Mouse (Mus musculus): ENCODE measurements at regions not wholly inside any gene's neighbourhood (a gene's known extent, or its start where the extent isn't known, plus 50 kb on each side); places are given as distances from the start of the nearest gene placed in this dataset.

DNA sequence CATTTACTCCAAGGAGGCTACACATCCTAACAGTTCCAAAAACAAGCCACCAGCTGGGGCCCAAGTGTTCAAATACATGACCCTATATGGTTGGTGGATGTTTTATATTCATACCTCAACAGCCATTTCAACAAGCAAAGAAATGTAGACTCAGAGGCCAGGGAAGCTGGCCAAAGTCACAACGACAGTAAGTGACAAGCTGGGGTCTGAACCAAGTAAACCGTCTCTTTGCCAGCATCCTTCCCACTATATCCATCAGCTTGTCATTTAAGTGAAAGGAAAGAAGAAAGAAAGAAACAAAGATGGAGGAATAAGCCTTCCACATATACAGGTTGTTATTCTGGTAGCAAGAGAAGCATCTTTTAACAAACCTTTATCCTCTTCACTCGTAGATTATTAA is 371.7 kb upstream of the Dynlrb2 start:
- no peak for ATAC-seq (replicated peaks in 1 of 2; ENCODE audit: insufficient read depth in 1 of 2, low FRiP score in 2 of 2, low TSS enrichment in 1 of 2, low read depth in 1 of 2, poor library complexity in 2 of 2, severe bottlenecking in 2 of 2)

- ATAC-seq (replicated peaks in 1 of 2; ENCODE audit: insufficient read depth in 1 of 2, low FRiP score in 2 of 2, low TSS enrichment in 1 of 2, low read depth in 1 of 2, poor library complexity in 2 of 2, severe bottlenecking in 2 of 2) = no peak
Observed at GRCm38 (mm10) chr8:116120067-116120466, 384.7 kb upstream of the Dynlrb2 start.

DNA sequence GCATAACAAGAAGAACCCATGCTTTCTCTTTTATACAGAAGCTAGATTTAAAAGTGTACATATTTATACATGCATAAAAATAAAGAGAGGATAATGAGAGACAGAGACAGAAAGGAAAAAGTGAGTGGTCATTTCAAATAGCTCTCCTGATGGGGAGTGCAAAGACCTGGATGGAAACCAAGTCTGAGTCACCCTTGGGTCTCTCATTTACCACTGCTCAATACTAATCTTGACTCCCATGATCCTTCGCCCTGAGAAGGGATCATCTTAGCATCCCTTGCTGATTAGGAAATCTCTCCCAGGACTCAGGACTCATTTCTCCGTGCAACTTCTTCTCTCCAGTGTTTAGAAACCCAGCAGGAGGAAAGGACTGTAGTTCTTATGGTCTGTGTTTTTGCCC is 386.9 kb upstream of the Dynlrb2 start:
- no peak for ATAC-seq (replicated peaks in 1 of 2; ENCODE audit: insufficient read depth in 1 of 2, low FRiP score in 2 of 2, low TSS enrichment in 1 of 2, low read depth in 1 of 2, poor library complexity in 2 of 2, severe bottlenecking in 2 of 2)

- no peak for ATAC-seq (replicated peaks in 1 of 2; ENCODE audit: insufficient read depth in 1 of 2, low FRiP score in 2 of 2, low TSS enrichment in 1 of 2, low read depth in 1 of 2, poor library complexity in 2 of 2, severe bottlenecking in 2 of 2)
Observed at GRCm38 (mm10) chr8:116116625-116117024, 388.1 kb upstream of the Dynlrb2 start.

GRCm38 (mm10) chr8:116115811-116116372 is 388.9 kb upstream of the Dynlrb2 start:
- ATAC-seq (replicated peaks in 1 of 2; ENCODE audit: insufficient read depth in 1 of 2, low FRiP score in 2 of 2, low TSS enrichment in 1 of 2, low read depth in 1 of 2, poor library complexity in 2 of 2, severe bottlenecking in 2 of 2) = no peak

DNA sequence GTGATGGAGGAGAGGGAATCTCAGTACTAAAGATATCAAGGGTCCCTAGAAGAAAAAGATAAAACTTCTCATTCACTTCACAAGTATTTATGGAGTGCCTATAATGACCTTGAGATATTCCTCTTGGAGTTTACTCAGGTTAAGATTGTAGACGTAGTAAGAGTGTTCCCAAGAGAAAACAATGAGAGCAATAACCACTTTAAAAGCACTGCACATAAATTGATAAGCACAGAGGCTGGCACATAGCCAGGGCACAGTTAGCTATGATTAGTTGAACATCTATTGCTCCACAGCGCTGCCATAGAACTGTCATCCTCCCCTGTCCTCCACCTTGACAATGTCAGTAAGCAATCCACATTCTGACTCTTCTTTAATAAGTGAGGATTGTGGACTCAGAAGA is 389.8 kb upstream of the Dynlrb2 start:
- no peak for ATAC-seq (replicated peaks in 1 of 2; ENCODE audit: insufficient read depth in 1 of 2, low FRiP score in 2 of 2, low TSS enrichment in 1 of 2, low read depth in 1 of 2, poor library complexity in 2 of 2, severe bottlenecking in 2 of 2)

DNA sequence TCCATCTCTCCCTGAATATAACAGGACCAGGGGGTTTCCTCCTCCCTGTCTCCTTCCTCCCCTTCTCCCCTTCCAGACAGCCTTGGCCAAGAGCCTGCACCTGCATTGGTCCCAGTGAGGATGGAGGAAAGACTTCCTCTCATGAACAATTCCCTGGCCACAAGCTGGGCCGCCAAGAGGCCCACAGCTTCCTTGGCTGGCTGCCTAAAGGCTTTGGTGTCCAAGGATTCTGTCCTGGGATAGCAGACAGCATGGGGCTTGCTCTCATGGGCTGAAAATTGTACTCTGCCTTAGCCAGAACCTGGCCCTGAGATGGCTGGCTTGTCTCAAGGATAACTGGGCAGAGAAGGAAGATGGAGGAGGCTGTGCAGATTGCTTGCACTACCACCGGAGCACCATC is 390.3 kb upstream of the Dynlrb2 start:
- no peak for ATAC-seq (replicated peaks in 1 of 2; ENCODE audit: insufficient read depth in 1 of 2, low FRiP score in 2 of 2, low TSS enrichment in 1 of 2, low read depth in 1 of 2, poor library complexity in 2 of 2, severe bottlenecking in 2 of 2)

DNA sequence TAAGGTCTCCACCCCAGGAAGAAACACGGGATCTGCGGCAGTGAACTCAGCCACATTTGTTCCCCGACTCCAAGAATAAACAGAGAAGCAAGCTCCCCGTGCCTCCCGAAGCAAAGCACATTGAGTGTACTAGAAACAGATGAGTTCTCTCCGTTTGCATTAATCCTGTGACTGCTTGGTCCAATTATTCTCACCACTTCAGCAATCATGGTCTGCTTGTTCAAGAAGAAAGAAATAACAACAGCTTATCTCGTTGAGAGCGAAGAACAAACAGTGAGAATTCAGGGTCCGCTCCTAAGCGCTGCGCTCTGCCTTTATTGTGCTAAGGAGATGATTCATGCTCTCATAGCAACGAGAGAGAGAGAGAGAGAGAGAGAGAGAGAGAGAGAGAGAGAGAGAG is 393.6 kb upstream of the Dynlrb2 start:
- ATAC-seq (replicated peaks in 1 of 2; ENCODE audit: insufficient read depth in 1 of 2, low FRiP score in 2 of 2, low TSS enrichment in 1 of 2, low read depth in 1 of 2, poor library complexity in 2 of 2, severe bottlenecking in 2 of 2) = no peak

DNA sequence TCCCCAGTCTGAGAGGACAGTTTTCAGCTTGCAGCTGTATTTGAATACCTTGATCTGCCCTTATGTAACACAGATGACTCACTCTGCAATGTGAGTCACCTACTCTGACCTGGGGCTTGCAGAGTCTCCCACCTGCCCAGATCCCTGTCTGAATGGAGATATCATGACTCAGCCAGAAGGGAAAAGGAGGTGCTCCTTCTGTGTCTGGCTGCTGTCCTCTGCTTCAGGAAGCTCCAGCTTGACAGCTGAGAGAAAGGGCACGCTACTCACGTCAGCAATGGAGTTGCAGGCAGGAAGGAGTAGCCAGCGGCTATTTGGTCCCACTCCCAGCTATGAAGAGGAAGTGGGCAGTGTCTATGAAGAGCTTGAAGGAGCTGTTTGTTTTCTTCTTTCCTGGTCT is 389.1 kb upstream of the Maf start:
- no peak for ATAC-seq (replicated peaks in 1 of 2; ENCODE audit: insufficient read depth in 1 of 2, low FRiP score in 2 of 2, low TSS enrichment in 1 of 2, low read depth in 1 of 2, poor library complexity in 2 of 2, severe bottlenecking in 2 of 2)

GRCm38 (mm10) chr8:116083156-116083555 is 375.6 kb upstream of the Maf start:
- ATAC-seq (replicated peaks in 1 of 2; ENCODE audit: insufficient read depth in 1 of 2, low FRiP score in 2 of 2, low TSS enrichment in 1 of 2, low read depth in 1 of 2, poor library complexity in 2 of 2, severe bottlenecking in 2 of 2) = no peak

DNA sequence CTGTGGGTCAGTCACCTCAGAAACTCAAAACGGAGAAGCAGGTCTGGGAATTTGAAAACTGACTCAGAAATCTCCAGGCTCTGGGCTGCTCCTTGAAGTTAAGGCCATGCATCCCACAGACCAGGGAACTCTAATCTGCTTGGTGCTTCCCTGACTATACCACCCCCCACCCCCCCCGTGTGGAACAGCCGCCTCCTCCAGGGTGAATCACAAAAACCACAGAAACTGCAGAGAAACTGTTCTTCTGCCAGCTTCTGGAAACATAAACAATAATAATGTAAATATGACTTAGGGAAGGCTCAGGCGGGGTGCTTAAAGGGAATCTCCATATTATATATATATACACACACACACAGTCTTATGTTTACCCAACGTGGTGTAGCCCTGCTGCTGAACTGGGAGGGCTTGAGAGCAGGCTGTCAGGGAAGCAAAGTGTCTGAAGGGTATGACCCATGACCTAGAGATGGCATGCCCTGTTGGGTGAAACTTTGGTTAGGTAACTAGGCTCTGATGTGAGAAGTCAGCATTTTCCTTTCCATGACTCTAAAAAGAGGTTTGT is 371.3 kb upstream of the Maf start:
- no peak for ATAC-seq (replicated peaks in 1 of 2; ENCODE audit: insufficient read depth in 1 of 2, low FRiP score in 2 of 2, low TSS enrichment in 1 of 2, low read depth in 1 of 2, poor library complexity in 2 of 2, severe bottlenecking in 2 of 2)

GRCm38 (mm10) chr8:116071497-116071896 is 363.9 kb upstream of the Maf start:
- no peak for ATAC-seq (replicated peaks in 1 of 2; ENCODE audit: insufficient read depth in 1 of 2, low FRiP score in 2 of 2, low TSS enrichment in 1 of 2, low read depth in 1 of 2, poor library complexity in 2 of 2, severe bottlenecking in 2 of 2)

DNA sequence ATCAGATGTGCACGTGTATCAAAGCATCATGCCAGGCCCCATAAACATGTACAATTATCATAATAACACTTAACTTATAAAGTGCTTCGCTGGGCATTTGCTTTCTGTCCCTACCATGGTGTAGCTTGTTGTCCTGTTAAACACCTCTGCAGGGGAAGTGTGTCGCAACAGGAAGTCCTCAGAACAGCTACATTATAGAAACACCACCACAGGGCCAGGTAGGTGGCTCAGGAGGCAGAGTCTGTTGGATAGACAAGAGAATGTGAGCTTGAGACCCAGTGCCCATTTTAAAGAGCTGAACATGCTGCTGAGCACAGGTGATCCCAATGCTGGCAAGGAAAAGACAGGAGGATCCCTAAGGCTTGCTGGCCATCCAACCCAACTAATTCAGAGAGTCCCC is 361.9 kb upstream of the Maf start:
- ATAC-seq (replicated peaks in 1 of 2; ENCODE audit: insufficient read depth in 1 of 2, low FRiP score in 2 of 2, low TSS enrichment in 1 of 2, low read depth in 1 of 2, poor library complexity in 2 of 2, severe bottlenecking in 2 of 2) = peak in 1 of 2 experiments; percentile 62; a peak in 1 of 4 replicates

GRCm38 (mm10) chr8:116067978-116068375 is 360.4 kb upstream of the Maf start:
- no peak for ATAC-seq (replicated peaks in 1 of 2; ENCODE audit: insufficient read depth in 1 of 2, low FRiP score in 2 of 2, low TSS enrichment in 1 of 2, low read depth in 1 of 2, poor library complexity in 2 of 2, severe bottlenecking in 2 of 2)

DNA sequence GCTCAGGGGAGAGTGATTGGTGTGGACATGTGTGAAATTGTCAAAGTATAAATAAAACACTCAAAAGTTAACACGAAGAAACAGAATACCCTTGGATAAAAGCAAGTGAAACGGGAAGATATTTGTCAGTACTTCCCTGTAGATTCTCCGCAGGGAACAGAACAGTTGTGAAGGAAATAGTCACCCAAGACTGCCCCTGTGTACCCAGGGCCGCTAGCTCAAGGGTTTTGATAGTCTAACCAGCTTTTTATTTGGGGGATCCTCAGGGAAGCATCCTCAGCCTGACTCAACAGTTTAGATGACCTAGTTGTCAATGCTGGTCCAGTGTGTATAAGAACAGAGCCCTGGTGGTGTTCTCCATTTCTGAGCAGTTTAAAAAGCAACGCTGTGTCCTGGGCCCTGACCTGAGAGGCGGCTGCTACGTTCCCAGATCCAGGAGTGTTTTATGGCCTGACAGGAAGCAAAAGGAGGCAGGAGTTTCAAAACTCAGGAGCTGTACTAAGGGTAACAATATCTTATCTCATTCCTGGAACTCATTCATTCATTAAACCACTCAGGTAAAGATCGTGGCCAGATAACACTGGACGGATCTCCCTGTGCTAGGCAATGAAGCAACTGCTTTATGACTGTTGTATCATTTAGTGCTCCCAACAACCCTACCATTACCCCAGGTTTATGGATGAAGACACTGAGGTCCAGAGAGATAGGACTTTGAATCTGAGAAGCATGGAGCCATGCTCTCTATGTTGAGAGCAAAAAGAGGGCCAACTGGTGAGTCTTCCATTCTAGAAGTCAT is 359.8 kb upstream of the Maf start:
- ATAC-seq (replicated peaks in 1 of 2; ENCODE audit: insufficient read depth in 1 of 2, low FRiP score in 2 of 2, low TSS enrichment in 1 of 2, low read depth in 1 of 2, poor library complexity in 2 of 2, severe bottlenecking in 2 of 2) = no peak

- no peak for ATAC-seq (replicated peaks in 1 of 2; ENCODE audit: insufficient read depth in 1 of 2, low FRiP score in 2 of 2, low TSS enrichment in 1 of 2, low read depth in 1 of 2, poor library complexity in 2 of 2, severe bottlenecking in 2 of 2)
Observed at GRCm38 (mm10) chr8:116065871-116066270, 358.3 kb upstream of the Maf start.

- no peak for ATAC-seq (replicated peaks in 1 of 2; ENCODE audit: insufficient read depth in 1 of 2, low FRiP score in 2 of 2, low TSS enrichment in 1 of 2, low read depth in 1 of 2, poor library complexity in 2 of 2, severe bottlenecking in 2 of 2)
Observed at GRCm38 (mm10) chr8:116065327-116065726, 357.7 kb upstream of the Maf start.

- no peak for ATAC-seq (replicated peaks in 1 of 2; ENCODE audit: insufficient read depth in 1 of 2, low FRiP score in 2 of 2, low TSS enrichment in 1 of 2, low read depth in 1 of 2, poor library complexity in 2 of 2, severe bottlenecking in 2 of 2)
Observed at GRCm38 (mm10) chr8:116064562-116064961, 357.0 kb upstream of the Maf start.

DNA sequence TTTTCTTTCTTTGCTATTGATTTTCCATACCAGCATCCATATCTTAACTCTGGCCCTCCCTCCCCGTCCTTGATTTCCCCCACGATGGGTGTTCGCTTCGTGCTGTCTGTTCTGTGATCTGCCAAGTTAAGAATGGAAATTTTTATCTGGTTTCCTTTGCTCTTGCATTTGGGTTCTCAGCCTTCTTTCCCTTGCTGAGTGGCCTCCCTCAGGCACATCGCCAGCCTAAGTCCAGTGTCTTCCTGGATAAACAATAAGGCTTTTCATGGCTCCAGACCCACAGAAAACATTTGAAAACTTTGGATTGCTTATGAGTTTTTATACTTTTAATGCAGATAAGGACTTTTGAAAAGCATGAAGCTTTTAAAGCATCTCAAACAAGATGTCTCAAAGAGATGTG is 355.9 kb upstream of the Maf start:
- ATAC-seq (replicated peaks in 1 of 2; ENCODE audit: insufficient read depth in 1 of 2, low FRiP score in 2 of 2, low TSS enrichment in 1 of 2, low read depth in 1 of 2, poor library complexity in 2 of 2, severe bottlenecking in 2 of 2) = no peak

All from hematopoietic stem cell, adult 5-6 weeks (primary cell).